Mouse (Mus musculus): ENCODE measurements around the gene Nipsnap1. TPM values are rescaled to one million over a fixed set of nuclear protein-coding genes. Genes with fewer than 3 reads are reported as not detected.

The Nipsnap1 gene
- total and polyA plus RNA-seq, 2 experiments = 226 to 294 TPM

DNA sequence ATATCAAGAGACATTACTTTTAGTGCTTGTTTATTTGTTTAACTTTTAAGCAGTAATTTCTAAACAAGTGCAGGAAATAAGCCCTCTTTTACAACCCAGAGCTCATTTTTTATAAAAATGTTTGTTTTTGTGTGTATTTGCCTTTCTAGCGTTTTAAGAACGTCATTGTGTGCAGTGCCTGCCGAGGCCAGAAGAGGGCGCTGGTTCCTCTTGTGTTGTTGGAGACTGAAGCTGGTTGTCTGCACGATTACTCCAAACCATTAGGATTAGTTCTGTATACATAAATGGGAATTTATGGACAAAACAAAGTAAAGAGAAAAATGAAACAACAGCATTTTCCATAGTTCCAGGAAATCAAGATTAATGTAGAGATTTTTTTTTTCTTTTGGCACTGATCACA is 26.7 kb downstream of the Nipsnap1 start:
- H3K27me3 ChIP-seq (ENCODE audit: control insufficient read depth, insufficient read depth, low read length) = no peaks in the 10 kb centered on the region
- H3K4me3 ChIP-seq (ENCODE audit: insufficient read depth, low read depth, low read length) = no peak overlapping the region
- no peak overlapping the region for H3K27ac ChIP-seq (replicated peaks; ENCODE audit: insufficient read depth, low read depth, low read length)
- peaks cover 5% of the 10 kb centered on the region; the same call in 1 of the 2 replicates for H3K79me2 ChIP-seq (ENCODE audit: control insufficient read depth, insufficient read depth, low read length)
- WGBS = 78% methylated on average over 5 of the region's 5 CpGs
- no peak for DNase-seq (ENCODE audit: extremely low read depth, low read depth, low spot score)
- peaks cover 3% of the 10 kb centered on the region; the same call in 1 of the 2 replicates for H3K4me1 ChIP-seq (ENCODE audit: control insufficient read depth, insufficient read depth, low read length)
- TF ChIP-seq POLR2A (IDR thresholded peaks at IDR 0.05; ENCODE audit: extremely low read depth, insufficient read depth, low read length) (no peak), CTCF (IDR thresholded peaks at IDR 0.05; ENCODE audit: low read depth, low read length) (peak; percentile 67)
- H3K9ac ChIP-seq (ENCODE audit: low read depth, low read length) = no peak overlapping the region
- peaks cover 14% of the 10 kb centered on the region for H3K36me3 ChIP-seq (ENCODE audit: control insufficient read depth, insufficient read depth, low read length)

DNA sequence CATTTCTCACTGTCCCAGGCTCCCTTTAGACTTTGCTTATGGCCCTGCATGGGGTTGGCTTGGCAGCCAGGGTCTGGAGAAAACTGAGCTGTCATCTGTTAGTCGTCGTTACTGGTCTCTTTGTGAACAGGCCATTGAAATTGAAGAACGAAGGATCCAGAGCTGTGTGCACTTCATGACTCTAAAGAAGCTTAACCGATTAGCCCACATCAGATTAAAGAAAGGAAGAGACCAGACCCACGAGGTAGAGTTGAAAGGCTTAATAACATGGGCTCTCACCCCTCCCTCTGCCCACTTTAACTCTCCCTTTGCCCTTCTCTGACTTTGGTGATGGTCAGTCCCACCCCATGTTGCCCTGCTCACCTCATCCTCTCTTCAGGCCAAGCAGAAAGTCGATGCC is 28.2 kb downstream of the Nipsnap1 start:
- H3K79me2 ChIP-seq (ENCODE audit: control insufficient read depth, insufficient read depth, low read length) = peaks cover under 1% of the 10 kb centered on the region; the same call in 1 of the 2 replicates
- no peak overlapping the region for H3K9ac ChIP-seq (ENCODE audit: low read depth, low read length)
- H3K27me3 ChIP-seq (ENCODE audit: control insufficient read depth, insufficient read depth, low read length) = no peaks in the 10 kb centered on the region
- no peak overlapping the region for H3K4me3 ChIP-seq (ENCODE audit: insufficient read depth, low read depth, low read length)
- H3K4me1 ChIP-seq (ENCODE audit: control insufficient read depth, insufficient read depth, low read length) = peaks cover 3% of the 10 kb centered on the region; the same call in 1 of the 2 replicates
- 94% methylated on average over 6 of the region's 6 CpGs for WGBS
- H3K36me3 ChIP-seq (ENCODE audit: control insufficient read depth, insufficient read depth, low read length) = peaks cover 14% of the 10 kb centered on the region
- no peak overlapping the region for H3K27ac ChIP-seq (replicated peaks; ENCODE audit: insufficient read depth, low read depth, low read length)
- DNase-seq (ENCODE audit: extremely low read depth, low read depth, low spot score) = no peak
- no peak for TF ChIP-seq CTCF (IDR thresholded peaks at IDR 0.05; ENCODE audit: low read depth, low read length)
- no peak for TF ChIP-seq POLR2A (IDR thresholded peaks at IDR 0.05; ENCODE audit: extremely low read depth, insufficient read depth, low read length)

DNA sequence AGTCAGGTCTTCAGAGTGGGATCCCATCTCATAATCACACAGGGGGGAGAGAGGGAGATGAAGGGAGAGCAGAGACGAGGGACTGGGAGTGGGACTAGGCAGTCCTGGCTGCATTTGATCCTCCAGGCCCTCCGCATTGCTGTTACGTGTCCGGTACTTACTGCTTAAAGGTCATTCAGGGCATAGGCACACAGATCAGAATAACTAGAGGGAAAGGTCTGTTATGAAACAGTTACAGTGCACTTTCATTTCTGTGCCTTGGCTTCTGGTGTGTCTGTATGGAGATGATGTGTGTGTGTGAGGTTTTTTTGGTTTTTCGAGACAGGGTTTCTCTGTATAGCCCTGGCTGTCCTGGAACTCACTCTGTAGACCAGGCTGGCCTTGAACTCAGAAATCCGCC is 32.5 kb downstream of the Nipsnap1 start:
- Histone ChIP-seq H3K27ac (replicated peaks; ENCODE audit: insufficient read depth, low read depth, low read length) (peak overlapping the region; percentile 95), H3K4me1 (ENCODE audit: control insufficient read depth, insufficient read depth, low read length) (peaks cover 3% of the 10 kb centered on the region; the same call in 1 of the 2 replicates), H3K27me3 (ENCODE audit: control insufficient read depth, insufficient read depth, low read length) (no peaks in the 10 kb centered on the region), H3K36me3 (ENCODE audit: control insufficient read depth, insufficient read depth, low read length) (peaks cover 17% of the 10 kb centered on the region), H3K79me2 (ENCODE audit: control insufficient read depth, insufficient read depth, low read length) (no peaks in the 10 kb centered on the region), H3K4me3 (ENCODE audit: insufficient read depth, low read depth, low read length) (no peak overlapping the region), H3K9ac (ENCODE audit: low read depth, low read length) (peak overlapping the region; percentile 54)
- DNase-seq (ENCODE audit: extremely low read depth, low read depth, low spot score) = peak; percentile 82
- TF ChIP-seq CTCF (IDR thresholded peaks at IDR 0.05; ENCODE audit: low read depth, low read length) (no peak), POLR2A (IDR thresholded peaks at IDR 0.05; ENCODE audit: extremely low read depth, insufficient read depth, low read length) (no peak)
- WGBS = 56% methylated on average over 6 of the region's 6 CpGs

DNA sequence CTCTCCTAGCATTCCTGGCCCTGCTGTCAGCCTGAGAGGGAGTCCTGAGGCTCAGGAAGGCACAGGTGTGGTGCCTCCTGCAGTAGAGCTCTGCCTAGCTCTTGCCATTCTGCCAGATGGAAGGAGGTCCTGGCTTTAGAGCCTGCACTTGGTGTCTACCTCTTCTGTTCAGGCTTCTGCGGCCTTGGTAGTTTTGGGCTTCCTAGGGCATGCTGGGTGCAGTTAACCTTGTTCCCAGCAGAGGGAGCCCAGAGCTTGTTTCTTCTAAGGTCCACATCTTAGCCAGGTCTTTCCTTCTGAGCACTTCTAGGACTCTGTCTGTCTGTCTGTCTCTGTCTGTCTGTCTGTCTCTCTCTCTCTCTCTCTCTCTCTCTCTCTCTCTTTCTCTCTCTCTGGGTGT is 42.3 kb downstream of the Nipsnap1 start:
- no peaks in the 10 kb centered on the region for H3K27me3 ChIP-seq (ENCODE audit: control insufficient read depth, insufficient read depth, low read length)
- no peak overlapping the region for H3K27ac ChIP-seq (replicated peaks; ENCODE audit: insufficient read depth, low read depth, low read length)
- TF ChIP-seq CTCF (IDR thresholded peaks at IDR 0.05; ENCODE audit: low read depth, low read length) (peak; percentile 72), POLR2A (IDR thresholded peaks at IDR 0.05; ENCODE audit: extremely low read depth, insufficient read depth, low read length) (no peak)
- H3K4me1 ChIP-seq (ENCODE audit: control insufficient read depth, insufficient read depth, low read length) = no peaks in the 10 kb centered on the region
- WGBS = 48% methylated on average over 1 of the region's 1 CpGs
- peaks cover 28% of the 10 kb centered on the region for H3K36me3 ChIP-seq (ENCODE audit: control insufficient read depth, insufficient read depth, low read length)
- H3K4me3 ChIP-seq (ENCODE audit: insufficient read depth, low read depth, low read length) = no peak overlapping the region
- H3K79me2 ChIP-seq (ENCODE audit: control insufficient read depth, insufficient read depth, low read length) = no peaks in the 10 kb centered on the region
- peak; percentile 39 for DNase-seq (ENCODE audit: extremely low read depth, low read depth, low spot score)
- no peak overlapping the region for H3K9ac ChIP-seq (ENCODE audit: low read depth, low read length)

DNA sequence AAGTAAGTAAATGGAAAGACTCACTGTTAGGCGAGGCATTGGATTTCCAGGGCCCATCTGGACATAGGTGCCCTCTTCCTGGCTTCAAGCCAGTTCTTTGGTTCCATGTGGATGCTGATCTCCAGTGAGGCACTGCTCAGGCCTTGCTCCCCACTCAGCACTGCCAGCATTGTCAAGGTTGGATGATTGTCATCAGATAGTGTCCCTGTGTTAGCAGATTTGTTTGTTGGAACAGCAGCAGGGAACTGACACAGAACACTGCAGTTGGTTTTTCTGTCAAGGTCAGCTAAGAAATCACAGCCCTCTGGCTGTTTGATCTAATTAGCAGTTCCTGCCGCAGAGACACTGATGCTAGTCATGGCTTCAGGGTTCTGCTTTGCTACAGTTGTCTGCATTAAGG is 47.5 kb downstream of the Nipsnap1 start:
- DNase-seq (ENCODE audit: extremely low read depth, low read depth, low spot score) = no peak
- WGBS = 80% methylated on average over 2 of the region's 2 CpGs

DNA sequence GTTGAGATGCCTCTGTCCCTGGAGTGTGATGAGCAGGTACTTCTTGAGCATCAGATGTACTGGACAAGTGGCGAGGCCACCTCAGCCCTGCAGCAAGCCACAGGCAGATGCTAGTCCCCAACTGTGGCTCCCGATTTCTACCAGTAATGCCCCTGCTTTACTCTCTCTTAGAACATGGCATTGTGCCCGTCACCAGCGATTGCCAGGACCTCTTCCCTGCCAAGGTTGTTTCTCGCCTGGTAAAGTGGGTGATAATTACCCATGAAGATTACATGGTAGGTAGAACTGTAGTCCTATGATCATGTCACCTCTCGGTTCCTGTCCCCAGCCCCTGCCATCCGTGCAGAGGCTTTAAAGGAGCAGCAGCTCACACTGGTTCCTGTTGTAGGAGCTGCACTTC is 48.0 kb downstream of the Nipsnap1 start:
- WGBS = 88% methylated on average over 7 of the region's 7 CpGs
- DNase-seq (ENCODE audit: extremely low read depth, low read depth, low spot score) = no peak
- no peak overlapping the region for H3K9ac ChIP-seq (ENCODE audit: low read depth, low read length)
- no peak overlapping the region for H3K4me3 ChIP-seq (ENCODE audit: insufficient read depth, low read depth, low read length)
- H3K36me3 ChIP-seq (ENCODE audit: control insufficient read depth, insufficient read depth, low read length) = peaks cover 39% of the 10 kb centered on the region
- no peak overlapping the region for H3K27ac ChIP-seq (replicated peaks; ENCODE audit: insufficient read depth, low read depth, low read length)
- no peaks in the 10 kb centered on the region for H3K4me1 ChIP-seq (ENCODE audit: control insufficient read depth, insufficient read depth, low read length)
- H3K79me2 ChIP-seq (ENCODE audit: control insufficient read depth, insufficient read depth, low read length) = no peaks in the 10 kb centered on the region
- H3K27me3 ChIP-seq (ENCODE audit: control insufficient read depth, insufficient read depth, low read length) = no peaks in the 10 kb centered on the region
- TF ChIP-seq POLR2A (IDR thresholded peaks at IDR 0.05; ENCODE audit: extremely low read depth, insufficient read depth, low read length) (no peak), CTCF (IDR thresholded peaks at IDR 0.05; ENCODE audit: low read depth, low read length) (no peak)

More for the DNA sequence above, 47.5 kb downstream of the Nipsnap1 start:
- no peak overlapping the region for H3K9ac ChIP-seq (ENCODE audit: low read depth, low read length)
- H3K4me3 ChIP-seq (ENCODE audit: insufficient read depth, low read depth, low read length) = no peak overlapping the region
- H3K4me1 ChIP-seq (ENCODE audit: control insufficient read depth, insufficient read depth, low read length) = no peaks in the 10 kb centered on the region
- no peaks in the 10 kb centered on the region for H3K79me2 ChIP-seq (ENCODE audit: control insufficient read depth, insufficient read depth, low read length)
- H3K36me3 ChIP-seq (ENCODE audit: control insufficient read depth, insufficient read depth, low read length) = peaks cover 39% of the 10 kb centered on the region
- no peak overlapping the region for H3K27ac ChIP-seq (replicated peaks; ENCODE audit: insufficient read depth, low read depth, low read length)
- H3K27me3 ChIP-seq (ENCODE audit: control insufficient read depth, insufficient read depth, low read length) = no peaks in the 10 kb centered on the region
- no peak for TF ChIP-seq CTCF (IDR thresholded peaks at IDR 0.05; ENCODE audit: low read depth, low read length)

All from liver, adult 2 months (tissue).